Mouse (Mus musculus): ENCODE measurements around the gene B3gnt6.

DNA sequence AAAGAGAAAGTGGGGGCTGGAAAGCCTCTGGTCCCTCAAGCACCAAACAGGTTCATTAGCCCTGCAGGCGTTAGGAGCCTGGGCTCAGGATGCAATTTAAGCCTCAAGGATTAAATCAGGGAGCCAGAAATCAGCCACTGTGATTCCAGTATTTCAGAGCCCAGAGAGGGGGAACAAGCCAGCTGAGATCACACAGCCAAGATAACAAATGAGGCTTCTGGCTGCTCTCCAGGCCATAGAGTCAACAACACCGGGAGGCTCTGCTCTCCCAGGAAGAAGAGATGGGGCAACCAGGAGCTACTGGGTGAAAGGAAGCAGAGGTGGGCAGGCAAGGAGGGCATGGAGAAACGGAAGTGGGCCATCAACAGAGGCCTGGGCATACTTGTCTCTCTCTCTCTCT, 35.6 kb downstream of the B3gnt6 start:
- no peak for TF ChIP-seq POLR2AphosphoS2 (IDR thresholded peaks at IDR 0.05; ENCODE audit: insufficient read length, low read depth)
- no peak for TF ChIP-seq MYOD1 (IDR thresholded peaks at IDR 0.05; ENCODE audit: control insufficient read depth in 1 of 3, insufficient read length in 2 of 3, low read depth in 2 of 3)
- TF ChIP-seq MYOG (IDR thresholded peaks at IDR 0.05; ENCODE audit: control insufficient read depth in 1 of 3, insufficient read depth in 1 of 3, insufficient read length in 2 of 3, low read depth in 2 of 3) = no peak
- no peak for TF ChIP-seq MAX (IDR thresholded peaks at IDR 0.05; ENCODE audit: low read depth)
- no peak for TF ChIP-seq POLR2A (IDR thresholded peaks at IDR 0.05; ENCODE audit: insufficient read length, low read depth)

Data from myocyte (in vitro differentiated cells).